Mouse (Mus musculus) lung, adult 2 months (tissue): ENCODE measurements around the gene Pofut2. TPM values are rescaled to one million over a fixed set of nuclear protein-coding genes. Genes with fewer than 3 reads are reported as not detected.

Experiments used
- DNase-seq: peaks from one replicate; pipeline ENCODE4 v3.0.0; 2022
- H3K4me1 ChIP-seq: fragments of 200-500 bp; 2 replicates; pipeline ENCODE4 v1.6.1; 2011; ENCODE audit warnings: low read length; ENCODE audit not compliant: control insufficient read depth, insufficient read depth
- H3K4me3 ChIP-seq: fragments of 200-500 bp; replicated peaks from 2 replicates; pipeline ENCODE3; 2011; ENCODE audit warnings: low read depth, mild to moderate bottlenecking, control low read depth, low read length; ENCODE audit errors: extremely low read depth
- CTCF ChIP-seq: fragments of 200-500 bp; IDR thresholded peaks from 2 replicates; pipeline ENCODE4 v1.5.1; 2011; ENCODE audit warnings: mild to moderate bottlenecking, low read length, control low read depth; ENCODE audit not compliant: insufficient read depth
- POLR2A ChIP-seq: fragments of 200-500 bp; IDR thresholded peaks from 2 replicates; pipeline ENCODE4 v1.6.1; 2011; ENCODE audit warnings: low read depth, mild to moderate bottlenecking, control low read depth, low read length, borderline replicate concordance; ENCODE audit errors: extremely low read depth
- WGBS: fragments of 180-500 bp; shearing (Covaris S2); methylation state at CpG from one replicate; pipeline ENCODE4 v1.1.7; 2018; 5-methylcytosine and 5-hydroxymethylcytosine counted together
- polyA plus RNA-seq: library from polyadenylated mRNA; depleted of rRNA; stranded (reverse); fragments of >200 nt; gene quantifications from 2 replicates; pipeline ENCODE4 v1.2.3, GENCODE M21; 2012

The Pofut2 gene
- polyA plus RNA-seq, 1 experiment = 81.3 TPM

DNA sequence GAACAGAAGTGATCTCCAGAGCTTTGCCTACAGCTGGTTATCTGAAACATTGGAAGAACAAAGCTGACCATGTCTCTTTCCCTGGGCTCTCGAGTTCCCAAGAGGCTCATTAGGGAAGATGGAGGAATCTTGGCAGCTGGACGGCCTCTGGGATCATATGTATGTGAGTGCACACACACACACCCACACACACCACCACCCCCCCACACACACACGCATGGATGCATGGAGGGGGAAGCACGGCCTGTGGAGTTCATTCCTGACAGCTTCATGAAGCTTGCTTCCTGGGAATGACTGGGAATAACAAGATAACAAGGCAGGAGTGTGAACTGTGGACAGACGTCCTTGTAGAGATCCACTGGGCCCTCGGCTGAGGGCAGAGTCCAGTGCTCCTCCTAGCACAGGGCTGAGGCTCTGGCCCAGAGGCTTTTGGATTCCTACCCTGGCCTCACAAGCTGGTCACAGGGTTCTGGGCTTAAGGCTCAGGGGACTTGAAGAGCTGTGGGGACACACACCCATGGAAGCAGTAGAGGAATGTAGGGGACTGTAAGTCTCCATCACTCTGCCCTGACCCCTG is 41.8 kb upstream of the Pofut2 start:
- WGBS = 66% methylated on average over 6 of the region's 6 CpGs
- Histone ChIP-seq H3K4me1 (peaks cover 12% of the 10 kb centered on the region), H3K4me3 (no peak overlapping the region)
- no peak for TF ChIP-seq CTCF
- no peak for TF ChIP-seq POLR2A
- DNase-seq = no peak

DNA sequence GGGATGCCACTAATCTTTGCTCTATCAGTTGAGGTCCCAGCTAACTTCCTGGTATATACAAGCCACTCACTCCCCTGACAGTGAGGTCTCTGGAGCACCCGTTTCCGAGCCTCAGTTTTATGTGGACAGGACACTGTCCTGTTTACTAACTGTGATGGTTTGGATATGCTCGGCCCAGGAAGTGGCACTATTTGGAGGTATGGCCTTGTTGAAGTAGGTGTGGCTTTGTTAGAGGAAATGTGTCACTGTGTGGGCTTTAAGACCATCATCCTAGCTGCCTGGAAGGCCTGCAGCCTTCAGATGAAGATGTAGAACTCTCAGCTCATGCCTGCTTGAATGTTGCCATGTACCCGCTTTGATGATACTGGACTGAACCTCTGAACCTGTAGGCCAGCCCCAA is 41.0 kb upstream of the Pofut2 start:
- Histone ChIP-seq H3K4me1 (peaks cover 12% of the 10 kb centered on the region), H3K4me3 (no peak overlapping the region)
- 63% methylated on average over 4 of the region's 4 CpGs for WGBS
- no peak for DNase-seq
- TF ChIP-seq CTCF (no peak), POLR2A (no peak)

DNA sequence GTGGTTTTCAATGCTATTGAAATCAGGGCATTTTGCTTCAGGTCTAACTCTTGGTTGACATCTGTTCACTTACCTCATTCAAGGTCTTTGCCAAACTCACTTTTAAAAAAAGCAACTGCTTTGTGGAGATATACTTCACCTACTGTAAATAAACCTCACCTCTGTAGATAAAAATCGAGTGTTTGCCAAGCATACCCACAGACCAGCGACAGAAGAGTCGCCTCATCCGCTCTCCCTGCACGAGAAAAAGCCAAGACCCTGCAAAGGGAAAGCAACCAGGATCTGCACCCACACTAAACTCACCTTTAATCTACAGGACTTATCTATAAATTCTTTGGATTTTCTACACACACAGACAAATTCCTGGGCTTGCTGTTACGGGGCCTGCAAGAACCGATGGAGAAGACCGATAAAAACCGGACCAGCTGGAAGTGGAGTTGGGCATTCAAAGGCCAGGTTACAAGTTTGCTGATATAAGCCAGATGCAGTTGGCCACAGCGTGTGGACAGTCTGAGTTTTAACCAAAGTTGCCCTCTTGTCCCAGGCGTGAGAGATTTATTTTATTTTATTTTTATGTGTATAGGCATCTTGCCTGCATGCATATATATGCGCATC is 39.5 kb upstream of the Pofut2 start:
- 79% methylated on average over 12 of the region's 12 CpGs for WGBS
- DNase-seq = no peak
- Histone ChIP-seq H3K4me3 (no peak overlapping the region), H3K4me1 (peaks cover 9% of the 10 kb centered on the region)
- no peak for TF ChIP-seq POLR2A
- TF ChIP-seq CTCF = no peak

- no peak for TF ChIP-seq POLR2A
- no peak for TF ChIP-seq CTCF
- DNase-seq = no peak
- 6% methylated on average over 11 of the region's 11 CpGs for WGBS
- Histone ChIP-seq H3K4me1 (peaks cover 3% of the 10 kb centered on the region), H3K4me3 (no peak overlapping the region)
These were observed 37.9 kb upstream of the Pofut2 start for GRCm38 (mm10) chr10:77221108-77221507.

DNA sequence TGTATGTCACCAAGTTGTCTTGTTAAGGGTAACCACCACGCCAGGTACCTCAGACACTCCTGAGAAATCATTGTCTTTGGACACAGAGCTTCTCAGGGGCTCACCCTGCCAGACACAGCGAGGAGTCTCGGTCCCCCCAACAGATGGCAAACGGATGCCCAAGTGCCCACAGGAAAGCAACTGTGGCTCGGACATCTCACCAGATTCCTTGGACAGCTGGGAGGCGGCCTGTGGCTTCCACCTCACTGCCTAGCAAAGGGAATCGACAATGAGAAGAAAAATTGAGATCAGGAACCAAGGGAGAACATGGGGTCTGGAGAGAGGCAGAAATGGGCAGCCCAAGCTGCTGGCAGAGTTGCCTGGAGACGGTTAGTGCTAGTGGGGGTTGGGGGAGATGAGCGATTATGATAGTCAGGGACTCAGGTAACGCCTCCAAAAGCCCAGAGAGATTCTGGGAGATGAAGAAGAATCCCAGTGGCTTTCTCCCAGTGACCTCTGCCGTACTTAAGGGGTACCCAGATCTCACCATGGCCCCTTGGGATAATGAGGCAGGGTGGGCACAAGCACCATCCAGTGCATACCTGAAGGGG is 36.0 kb upstream of the Pofut2 start:
- TF ChIP-seq POLR2A = no peak
- no peak for TF ChIP-seq CTCF
- Histone ChIP-seq H3K4me3 (no peak overlapping the region), H3K4me1 (peaks cover 3% of the 10 kb centered on the region; the same call in 1 of the 2 replicates)
- no peak for DNase-seq
- WGBS = 92% methylated on average over 11 of the region's 11 CpGs

GRCm38 (mm10) chr10:77224390-77224789 is 34.6 kb upstream of the Pofut2 start:
- WGBS = 90% methylated on average over 4 of the region's 4 CpGs
- TF ChIP-seq POLR2A (no peak), CTCF (no peak)

GRCm38 (mm10) chr10:77225414-77225813 is 33.6 kb upstream of the Pofut2 start:
- Histone ChIP-seq H3K4me1 (peaks cover 3% of the 10 kb centered on the region; the same call in 1 of the 2 replicates), H3K4me3 (no peak overlapping the region)
- TF ChIP-seq CTCF (no peak), POLR2A (no peak)
- DNase-seq = no peak
- WGBS = 19% methylated on average over 9 of the region's 9 CpGs

More at GRCm38 (mm10) chr10:77224390-77224789, 34.6 kb upstream of the Pofut2 start:
- Histone ChIP-seq H3K4me1 (peaks cover 3% of the 10 kb centered on the region; the same call in 1 of the 2 replicates), H3K4me3 (no peak overlapping the region)
- no peak for DNase-seq

- Histone ChIP-seq H3K4me1 (peaks cover 3% of the 10 kb centered on the region; the same call in 1 of the 2 replicates), H3K4me3 (no peak overlapping the region)
- WGBS = 82% methylated on average over 8 of the region's 8 CpGs
- TF ChIP-seq POLR2A (no peak), CTCF (no peak)
- no peak for DNase-seq
These were observed 32.9 kb upstream of the Pofut2 start for GRCm38 (mm10) chr10:77225995-77226688.

GRCm38 (mm10) chr10:77226691-77227367 is 32.2 kb upstream of the Pofut2 start:
- no peak for DNase-seq
- WGBS = 59% methylated on average over 8 of the region's 8 CpGs
- Histone ChIP-seq H3K4me1 (peaks cover 3% of the 10 kb centered on the region; the same call in 1 of the 2 replicates), H3K4me3 (no peak overlapping the region)
- TF ChIP-seq POLR2A (no peak), CTCF (no peak)

DNA sequence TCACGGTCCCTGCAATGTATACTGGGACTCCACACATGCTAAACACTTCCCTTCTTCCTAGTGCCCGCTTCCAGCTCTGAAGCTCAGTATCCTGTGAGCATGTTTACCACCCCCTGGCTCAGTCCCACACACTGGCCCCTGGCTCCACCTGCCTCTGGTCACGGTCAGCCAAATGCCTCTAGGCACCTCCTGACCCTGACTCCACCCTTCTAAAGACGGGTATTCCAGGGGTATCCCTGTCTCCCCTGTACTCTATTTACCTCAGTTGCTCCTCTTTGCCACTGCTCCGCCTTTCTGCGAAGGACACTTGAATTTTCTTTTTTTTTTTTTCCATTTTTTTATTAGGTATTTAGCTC is 31.7 kb upstream of the Pofut2 start:
- WGBS = 79% methylated on average over 6 of the region's 6 CpGs
- H3K4me1 ChIP-seq = peaks cover 3% of the 10 kb centered on the region; the same call in 1 of the 2 replicates
- no peak overlapping the region for H3K4me3 ChIP-seq
- DNase-seq = no peak
- TF ChIP-seq CTCF = no peak
- TF ChIP-seq POLR2A = no peak
